In the genomic region with DNA sequence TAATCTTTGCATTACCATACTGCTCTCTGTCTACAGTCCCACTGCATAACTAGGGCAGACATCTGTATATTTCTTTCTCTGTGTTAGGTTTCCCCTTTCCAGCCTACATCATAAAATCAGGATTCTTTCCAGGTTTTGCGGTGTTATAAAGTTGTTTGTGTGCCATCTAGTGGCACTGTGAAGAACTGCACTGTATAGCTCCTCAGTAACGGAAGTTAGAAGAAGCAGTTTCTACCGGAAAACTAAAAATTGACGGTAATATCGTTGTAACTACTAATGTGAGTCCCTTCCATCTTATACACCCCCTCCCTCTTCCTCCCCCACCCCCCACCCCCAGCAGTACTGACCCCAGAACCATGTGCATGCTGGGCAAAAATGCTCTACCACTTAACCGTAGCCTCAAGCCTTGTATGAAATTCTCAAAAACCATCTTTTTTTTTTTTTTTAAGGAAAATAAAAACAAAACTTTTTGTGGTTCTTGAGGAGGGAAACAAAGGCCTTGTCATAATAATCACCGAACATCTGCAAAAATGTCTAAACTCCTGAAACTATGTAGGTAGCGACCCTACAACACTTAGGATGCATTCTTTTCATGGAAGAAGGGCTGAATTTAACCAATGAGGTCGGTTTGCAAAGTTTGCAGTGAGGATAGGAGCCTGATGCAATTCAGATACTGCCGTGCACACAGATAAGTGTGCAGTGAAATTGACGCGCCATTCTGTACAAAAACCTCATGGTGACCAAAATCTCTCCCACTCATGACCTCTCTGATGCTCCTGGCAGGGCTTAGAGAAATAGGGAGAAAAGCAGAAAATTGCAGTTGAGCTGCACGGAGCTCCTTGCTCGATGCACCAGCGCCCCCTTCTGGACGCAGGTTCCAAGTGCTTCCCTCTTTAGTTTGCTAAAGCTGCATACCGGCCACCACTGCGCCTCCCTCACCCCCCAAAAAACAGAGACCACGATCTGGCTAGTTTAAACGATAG, we compare ENCODE assay signal across 8 mouse cellular contexts. TPM values are rescaled to one million over a fixed set of nuclear protein-coding genes. Genes with fewer than 3 reads are reported as not detected.
DNase-seq lines count a peak whose midpoint lies in the region; ATAC-seq and TF ChIP-seq lines count a peak whose summit lies in the region.

No protein-coding gene starts in this region.

- no peaks in the 10 kb centered on the region for H3K36me3 ChIP-seq in embryonic facial prominence, embryonic 10.5 days (replicated peaks)
- H3K36me3 ChIP-seq in limb, embryonic 14.5 days (ENCODE audit: control insufficient read depth, insufficient read depth, low read length), result no peaks in the 10 kb centered on the region; the same call in 1 of the 2 replicates
- H3K36me3 ChIP-seq in midbrain, embryonic 16.5 days (ENCODE audit: control insufficient read depth, insufficient read depth, low read length), result peaks cover 3% of the 10 kb centered on the region
- peaks cover 6% of the 10 kb centered on the region for H3K36me3 ChIP-seq in spleen, adult 2 months (ENCODE audit: control insufficient read depth, insufficient read depth, low read length)

- peak overlapping the region; percentile 21; the same call in 1 of the 2 replicates for H3K9ac ChIP-seq in limb, embryonic 14.5 days (ENCODE audit: low read depth, low read length, severe bottlenecking)
- no peak overlapping the region for H3K9ac ChIP-seq in midbrain, embryonic 16.5 days (ENCODE audit: low read depth, low read length)

- peak; percentile 89 for DNase-seq in layer of hippocampus, adult 11-12 months (ENCODE audit: low spot score)
- no peak for DNase-seq in layer of hippocampus, adult 9-10 months (ENCODE audit: low spot score)
- DNase-seq in embryonic facial prominence, embryonic 10.5 days (ENCODE audit: low spot score), result peak; percentile 90
- DNase-seq in heart, adult 11 months, result peak; percentile 96
- DNase-seq in kidney, adult 18-20 months, result peak; percentile 88
- peak; percentile 95 for DNase-seq in limb, embryonic 14.5 days (ENCODE audit: low spot score)
- DNase-seq in spleen, adult 2 months (ENCODE audit: low read depth in 1 of 2, low spot score in 2 of 2), result peak; percentile 70 to 87

- H3K27ac ChIP-seq in embryonic facial prominence, embryonic 10.5 days (replicated peaks), result peak overlapping the region; percentile 40; the same call in 1 of the 2 replicates
- no peak overlapping the region for H3K27ac ChIP-seq in limb, embryonic 14.5 days (replicated peaks; ENCODE audit: low read depth, low read length)
- no peak overlapping the region for H3K27ac ChIP-seq in midbrain, embryonic 16.5 days (ENCODE audit: low read length)
- no peak overlapping the region for H3K27ac ChIP-seq in spleen, adult 2 months (ENCODE audit: insufficient read depth, low read length)

- no peak for TF ChIP-seq POLR2A in limb, embryonic 14.5 days (IDR thresholded peaks at IDR 0.05; ENCODE audit: borderline replicate concordance, extremely low read depth, insufficient read depth, insufficient read length)
- no peak for TF ChIP-seq POLR2A in spleen, adult 2 months (IDR thresholded peaks at IDR 0.05; ENCODE audit: low read depth, low read length)

- 5% methylated on average over 20 of the region's 20 CpGs for WGBS in embryonic facial prominence, embryonic 10.5 days
- WGBS in limb, embryonic 14.5 days, result 5% methylated on average over 20 of the region's 20 CpGs
- 3% methylated on average over 20 of the region's 20 CpGs for WGBS in midbrain, embryonic 16.5 days
- WGBS in spleen, adult 2 months, result 3% methylated on average over 20 of the region's 20 CpGs

- H3K9me3 ChIP-seq in embryonic facial prominence, embryonic 10.5 days, result no peaks in the 10 kb centered on the region
- H3K9me3 ChIP-seq in limb, embryonic 14.5 days (ENCODE audit: control insufficient read depth, low read length), result no peaks in the 10 kb centered on the region
- no peaks in the 10 kb centered on the region for H3K9me3 ChIP-seq in midbrain, embryonic 16.5 days (replicated peaks; ENCODE audit: control insufficient read depth, low read length, poor library complexity, severe bottlenecking)

- H3K4me2 ChIP-seq in limb, embryonic 14.5 days (replicated peaks; ENCODE audit: low read depth, low read length, severe bottlenecking), result peak overlapping the region; percentile 67
- H3K4me2 ChIP-seq in midbrain, embryonic 16.5 days (ENCODE audit: low read length), result peak overlapping the region; percentile 49

- TF ChIP-seq CTCF in spleen, adult 2 months (IDR thresholded peaks at IDR 0.05; ENCODE audit: extremely low read depth, insufficient read depth, insufficient read length, insufficient replicate concordance), result peak; percentile 96

- peak overlapping the region; percentile 56 for H3K4me3 ChIP-seq in embryonic facial prominence, embryonic 10.5 days
- peak overlapping the region; percentile 28 for H3K4me3 ChIP-seq in limb, embryonic 14.5 days (replicated peaks; ENCODE audit: low read length)
- no peak overlapping the region; the same call in 1 of the 2 replicates for H3K4me3 ChIP-seq in midbrain, embryonic 16.5 days (ENCODE audit: low read depth, low read length)
- H3K4me3 ChIP-seq in spleen, adult 2 months (ENCODE audit: extremely low read depth, insufficient read depth, insufficient read length), result peak overlapping the region; percentile 28

- no peaks in the 10 kb centered on the region for H3K27me3 ChIP-seq in embryonic facial prominence, embryonic 10.5 days (replicated peaks; ENCODE audit: low read depth, poor library complexity, severe bottlenecking)
- H3K27me3 ChIP-seq in limb, embryonic 14.5 days (ENCODE audit: control insufficient read depth, insufficient read depth, low read length), result no peaks in the 10 kb centered on the region
- H3K27me3 ChIP-seq in midbrain, embryonic 16.5 days (ENCODE audit: control insufficient read depth, insufficient read depth, low read depth, low read length), result no peaks in the 10 kb centered on the region
- H3K27me3 ChIP-seq in spleen, adult 2 months (ENCODE audit: control insufficient read depth, insufficient read depth, low read length), result no peaks in the 10 kb centered on the region

- no peaks in the 10 kb centered on the region for H3K4me1 ChIP-seq in embryonic facial prominence, embryonic 10.5 days
- no peaks in the 10 kb centered on the region for H3K4me1 ChIP-seq in limb, embryonic 14.5 days (ENCODE audit: control insufficient read depth, insufficient read depth, low read length)
- H3K4me1 ChIP-seq in midbrain, embryonic 16.5 days (ENCODE audit: control insufficient read depth, insufficient read depth, low read length), result peaks cover 10% of the 10 kb centered on the region
- H3K4me1 ChIP-seq in spleen, adult 2 months (ENCODE audit: control insufficient read depth, insufficient read depth, insufficient read length), result no peaks in the 10 kb centered on the region

- peak; percentile 79 for ATAC-seq in limb, embryonic 14.5 days (ENCODE audit: low FRiP score, low read depth)
- peak; percentile 84 for ATAC-seq in midbrain, embryonic 16.5 days

RNA-seq across cellular contexts. Expression of a gene that starts 12.0 kb away (rescaled TPM):
- polyA plus RNA-seq in embryonic facial prominence, embryonic 10.5 days (2016; fragmentation: Nextera tagmentation; extraction: Ambion mirVana), result 34.7 and 35.3 TPM in 2 replicates
- polyA plus RNA-seq in limb, embryonic 14.5 days (2012; rRNA removed), result 36.7 and 47.5 TPM in 2 replicates
- polyA plus RNA-seq in limb, embryonic 14.5 days (2014; fragmentation: Nextera tagmentation; extraction: Ambion mirVana), result 64.6 and 65.8 TPM in 2 replicates
- 82.4 and 84.1 TPM in 2 replicates for polyA plus RNA-seq in midbrain, embryonic 16.5 days (2015; fragmentation: Nextera tagmentation; extraction: Ambion mirVana)
- 55.6 and 63.9 TPM in 2 replicates for polyA plus RNA-seq in spleen, adult 2 months (2012; rRNA removed)

RNA-seq across cellular contexts. Expression of a gene that starts 12.1 kb away (rescaled TPM):
- 0.11 and 0.18 TPM in 2 replicates for polyA plus RNA-seq in embryonic facial prominence, embryonic 10.5 days (2016; fragmentation: Nextera tagmentation; extraction: Ambion mirVana)
- polyA plus RNA-seq in limb, embryonic 14.5 days (2012; rRNA removed), result 0.47 and 0.77 TPM in 2 replicates
- polyA plus RNA-seq in limb, embryonic 14.5 days (2014; fragmentation: Nextera tagmentation; extraction: Ambion mirVana), result 0.10 and 0.21 TPM in 2 replicates
- polyA plus RNA-seq in midbrain, embryonic 16.5 days (2015; fragmentation: Nextera tagmentation; extraction: Ambion mirVana), result 0.71 and 0.93 TPM in 2 replicates
- polyA plus RNA-seq in spleen, adult 2 months (2012; rRNA removed), result 10.4 and 11.0 TPM in 2 replicates

RNA-seq across cellular contexts. Expression of a gene that starts 20.7 kb away (rescaled TPM):
- polyA plus RNA-seq in embryonic facial prominence, embryonic 10.5 days (2016; fragmentation: Nextera tagmentation; extraction: Ambion mirVana), result 0.21 and 0.70 TPM in 2 replicates
- 0.19 and 0.41 TPM in 2 replicates for polyA plus RNA-seq in limb, embryonic 14.5 days (2012; rRNA removed)
- polyA plus RNA-seq in limb, embryonic 14.5 days (2014; fragmentation: Nextera tagmentation; extraction: Ambion mirVana), result 0.68 TPM in 1 of 2 replicates, not detected in the other
- polyA plus RNA-seq in midbrain, embryonic 16.5 days (2015; fragmentation: Nextera tagmentation; extraction: Ambion mirVana), result 3.7 and 4.3 TPM in 2 replicates
- not detected in 2 replicates for polyA plus RNA-seq in spleen, adult 2 months (2012; rRNA removed)

RNA-seq across cellular contexts. Expression of a gene that starts 30.0 kb away (rescaled TPM):
- polyA plus RNA-seq in embryonic facial prominence, embryonic 10.5 days (2016; fragmentation: Nextera tagmentation; extraction: Ambion mirVana), result 6.0 and 7.0 TPM in 2 replicates
- 2.8 and 3.0 TPM in 2 replicates for polyA plus RNA-seq in limb, embryonic 14.5 days (2012; rRNA removed)
- 5.6 and 6.7 TPM in 2 replicates for polyA plus RNA-seq in limb, embryonic 14.5 days (2014; fragmentation: Nextera tagmentation; extraction: Ambion mirVana)
- polyA plus RNA-seq in midbrain, embryonic 16.5 days (2015; fragmentation: Nextera tagmentation; extraction: Ambion mirVana), result 0.82 and 1.4 TPM in 2 replicates
- polyA plus RNA-seq in spleen, adult 2 months (2012; rRNA removed), result 1.5 and 2.1 TPM in 2 replicates

RNA-seq across cellular contexts. Expression of a gene that starts 55.5 kb away (rescaled TPM):
- polyA plus RNA-seq in embryonic facial prominence, embryonic 10.5 days (2016; fragmentation: Nextera tagmentation; extraction: Ambion mirVana), result not detected in 2 replicates
- not detected in 2 replicates for polyA plus RNA-seq in limb, embryonic 14.5 days (2012; rRNA removed)
- polyA plus RNA-seq in limb, embryonic 14.5 days (2014; fragmentation: Nextera tagmentation; extraction: Ambion mirVana), result not detected in 2 replicates
- polyA plus RNA-seq in midbrain, embryonic 16.5 days (2015; fragmentation: Nextera tagmentation; extraction: Ambion mirVana), result not detected in 2 replicates
- polyA plus RNA-seq in spleen, adult 2 months (2012; rRNA removed), result 1.0 and 1.2 TPM in 2 replicates
